Mouse (Mus musculus) forebrain, embryonic 14.5 days (tissue): ENCODE data around the gene Foxp1. TPM values are rescaled to one million over a fixed set of nuclear protein-coding genes. Genes with fewer than 3 reads are reported as not detected.
A peak's percentile ranks its signal among the peaks of the same experiment; 100 is the strongest.

Experiments used
- ATAC-seq: fragments of 200-750 bp; cut with Nextera tagmentation; 2 replicates; pipeline ENCODE4 v1.8.0; 2017; ENCODE audit warnings: mild to moderate bottlenecking, moderate library complexity
- DNase-seq: peaks from one replicate; pipeline ENCODE4 v3.0.0-alpha.2; 2015; ENCODE audit warnings: low spot score
- H3K27ac ChIP-seq: fragments of 300-500 bp; sonication (generic); 2 replicates; pipeline ENCODE4 v1.5.1; 2014; ENCODE audit warnings: low read depth, mild to moderate bottlenecking, control low read depth, low read length, moderate library complexity
- H3K27me3 ChIP-seq: fragments of 300-500 bp; sonication (generic); replicated peaks from 2 replicates; pipeline ENCODE4 v1.6.1; 2014; ENCODE audit warnings: low read length, control low read depth, mixed read lengths; ENCODE audit not compliant: control insufficient read depth, insufficient read depth
- H3K36me3 ChIP-seq: fragments of 300-500 bp; sonication (generic); 2 replicates; pipeline ENCODE4 v1.6.1; 2014; ENCODE audit warnings: low read length, control low read depth; ENCODE audit not compliant: control insufficient read depth, insufficient read depth
- H3K4me1 ChIP-seq: fragments of 300-500 bp; sonication (generic); 2 replicates; pipeline ENCODE4 v1.6.1; 2014; ENCODE audit warnings: antibody characterized with exemption, low read length, control low read depth; ENCODE audit not compliant: control insufficient read depth, insufficient read depth
- H3K4me2 ChIP-seq: fragments of 300-500 bp; sonication (generic); 2 replicates; pipeline ENCODE4 v1.6.1; 2014; ENCODE audit warnings: mild to moderate bottlenecking, control low read depth, low read length
- H3K4me3 ChIP-seq: fragments of 300-500 bp; sonication (generic); 2 replicates; pipeline ENCODE4 v1.5.1; 2014; ENCODE audit warnings: low read depth, low read length, control low read depth
- H3K9ac ChIP-seq: fragments of 300-500 bp; sonication (generic); 2 replicates; pipeline ENCODE4 v1.6.1; 2014; ENCODE audit warnings: mild to moderate bottlenecking, low read length, control low read depth, moderate library complexity
- H3K9me3 ChIP-seq: fragments of 300-500 bp; sonication (generic); replicated peaks from 2 replicates; pipeline ENCODE4 v1.6.1; 2016; ENCODE audit warnings: low read length, control low read depth, mixed read lengths; ENCODE audit not compliant: control insufficient read depth
- WGBS: fragments of 180-500 bp; shearing (Covaris S2); extraction: QIAGEN DNeasy Blood & Tissue Kit; methylation state at CpG from one replicate; pipeline ENCODE4 v1.1.7; 2014; 5-methylcytosine and 5-hydroxymethylcytosine counted together
- polyA plus RNA-seq: library from polyadenylated mRNA; unstranded; fragments of >200 nt; fragmentation: Nextera tagmentation; extraction: Ambion mirVana; gene quantifications from 2 replicates; pipeline ENCODE4 v1.2.1, GENCODE M21; 2014

Gene Foxp1
- polyA plus RNA-seq, 1 experiment from 2014 or later: 63.3 TPM

DNA sequence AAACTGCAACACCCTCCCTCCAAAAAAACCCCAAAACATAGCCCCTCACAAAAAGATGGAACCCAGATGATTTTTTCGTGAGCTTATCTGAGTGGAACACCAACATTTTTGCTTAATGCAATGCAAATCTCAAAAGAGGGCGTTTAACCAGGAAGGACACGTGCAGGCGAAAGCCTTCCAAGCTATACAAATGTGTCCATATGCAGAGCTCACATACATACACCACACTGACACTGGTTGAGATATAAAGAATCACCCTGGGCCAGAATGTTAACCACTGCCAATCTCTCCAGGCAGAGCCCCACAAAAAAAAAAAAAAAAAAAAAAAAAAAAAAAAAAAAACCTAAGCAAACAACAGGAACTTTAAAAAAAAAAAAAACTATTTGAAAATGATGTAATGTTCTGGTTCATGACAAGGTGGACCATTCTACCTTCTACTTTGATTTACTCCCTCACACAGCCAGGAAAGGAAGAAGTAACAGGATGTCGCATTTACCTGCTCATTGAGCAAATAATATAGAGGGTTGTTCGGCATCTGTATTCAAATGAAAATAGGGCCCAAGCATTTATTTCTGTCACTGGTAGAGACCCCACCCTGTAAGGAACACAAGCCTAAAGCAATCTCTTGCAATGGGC, 118.6 kb downstream of the Foxp1 start:
- ATAC-seq (no peak), DNase-seq (no peak)
- H3K9ac ChIP-seq: no peak overlapping the region
- 87% methylated on average over 6 of the region's 6 CpGs for WGBS
- no peak overlapping the region for H3K4me3 ChIP-seq
- H3K27ac ChIP-seq: no peak overlapping the region
- H3K27me3 ChIP-seq: no peaks in the 10 kb centered on the region
- no peak overlapping the region for H3K4me2 ChIP-seq
- no peaks in the 10 kb centered on the region for H3K9me3 ChIP-seq
- peaks cover 11% of the 10 kb centered on the region; the same call in 1 of the 2 replicates for H3K4me1 ChIP-seq
- no peaks in the 10 kb centered on the region for H3K36me3 ChIP-seq

- Histone ChIP-seq H3K36me3 (no peaks in the 10 kb centered on the region), H3K4me2 (no peak overlapping the region), H3K9me3 (no peaks in the 10 kb centered on the region), H3K4me1 (peaks cover 11% of the 10 kb centered on the region; the same call in 1 of the 2 replicates), H3K27me3 (no peaks in the 10 kb centered on the region), H3K9ac (no peak overlapping the region), H3K4me3 (no peak overlapping the region), H3K27ac (no peak overlapping the region)
- WGBS: 77% methylated on average over 9 of the region's 9 CpGs
- ATAC-seq: no peak
- DNase-seq: no peak
Measured at GRCm38 (mm10) chr6:99402941-99403340, 119.6 kb downstream of the Foxp1 start.

GRCm38 (mm10) chr6:99402370-99402769, 120.2 kb downstream of the Foxp1 start:
- ATAC-seq: no peak
- no peaks in the 10 kb centered on the region for H3K36me3 ChIP-seq
- WGBS: 64% methylated on average over 3 of the region's 3 CpGs

DNA sequence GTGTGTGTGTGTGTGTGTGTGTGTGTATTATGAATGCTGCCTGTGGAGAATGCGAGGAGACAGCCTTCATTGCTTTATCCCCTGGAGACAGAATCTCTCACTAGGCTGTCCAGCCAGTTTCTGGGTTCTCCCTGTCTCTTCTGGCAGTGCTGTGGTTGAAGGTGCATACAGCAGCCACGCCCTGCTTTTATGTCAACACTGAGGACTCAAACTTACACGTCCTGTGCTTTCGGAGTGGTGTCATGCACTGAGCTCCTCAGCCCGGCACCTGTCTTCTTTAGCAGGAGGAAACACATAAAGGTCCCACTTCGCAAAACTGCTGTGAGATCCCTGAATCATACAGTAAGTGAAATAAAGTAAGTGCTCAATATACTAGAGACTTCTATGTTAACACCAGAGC, 120.7 kb downstream of the Foxp1 start:
- no peak overlapping the region for H3K9ac ChIP-seq
- no peak overlapping the region for H3K4me3 ChIP-seq
- H3K36me3 ChIP-seq: no peaks in the 10 kb centered on the region
- DNase-seq: no peak
- H3K27me3 ChIP-seq: no peaks in the 10 kb centered on the region
- no peak overlapping the region for H3K27ac ChIP-seq
- no peak overlapping the region for H3K4me2 ChIP-seq
- WGBS: 75% methylated on average over 6 of the region's 6 CpGs
- ATAC-seq: no peak
- H3K9me3 ChIP-seq: no peaks in the 10 kb centered on the region
- peaks cover 11% of the 10 kb centered on the region; the same call in 1 of the 2 replicates for H3K4me1 ChIP-seq

More at GRCm38 (mm10) chr6:99402370-99402769, 120.2 kb downstream of the Foxp1 start:
- DNase-seq: no peak
- Histone ChIP-seq H3K27ac (no peak overlapping the region), H3K9me3 (no peaks in the 10 kb centered on the region), H3K4me1 (peaks cover 11% of the 10 kb centered on the region; the same call in 1 of the 2 replicates), H3K27me3 (no peaks in the 10 kb centered on the region), H3K9ac (no peak overlapping the region), H3K4me3 (no peak overlapping the region), H3K4me2 (no peak overlapping the region)

- WGBS: 41% methylated on average over 2 of the region's 2 CpGs
Measured at GRCm38 (mm10) chr6:99401211-99401610, 121.3 kb downstream of the Foxp1 start.

DNA sequence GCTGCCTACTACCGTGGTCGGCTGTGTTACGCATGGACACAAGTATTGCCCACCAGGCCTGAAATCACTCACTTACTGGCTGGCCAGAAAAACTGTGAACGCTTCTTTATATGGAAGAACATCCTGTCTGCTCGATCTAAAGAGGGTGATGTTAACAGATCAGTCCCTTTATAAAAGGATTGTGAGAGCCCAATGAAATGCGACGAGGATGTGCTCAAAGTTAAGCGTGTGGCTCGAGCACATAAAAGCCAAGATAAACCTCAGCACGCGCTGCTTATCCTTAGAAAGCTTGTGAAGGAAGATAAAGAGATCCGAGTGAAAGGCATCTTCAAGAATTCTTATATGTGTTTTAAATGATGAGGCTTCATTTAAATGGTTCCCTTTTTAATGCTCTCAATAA, 126.8 kb downstream of the Foxp1 start:
- no peak overlapping the region for H3K9ac ChIP-seq
- DNase-seq: no peak
- no peak overlapping the region for H3K4me2 ChIP-seq
- 0 out of 2 replicates have a peak, but pooled peaks cover under 1% of the 10 kb centered on the region for H3K4me1 ChIP-seq
- no peaks in the 10 kb centered on the region for H3K36me3 ChIP-seq
- no peaks in the 10 kb centered on the region for H3K9me3 ChIP-seq
- no peaks in the 10 kb centered on the region for H3K27me3 ChIP-seq
- WGBS: 43% methylated on average over 12 of the region's 12 CpGs
- H3K4me3 ChIP-seq: no peak overlapping the region
- no peak for ATAC-seq
- H3K27ac ChIP-seq: no peak overlapping the region

More at GRCm38 (mm10) chr6:99401211-99401610, 121.3 kb downstream of the Foxp1 start:
- H3K27ac ChIP-seq: 0 out of 2 replicates have a peak overlapping the region, but pooled peaks have one; percentile 2
- no peaks in the 10 kb centered on the region for H3K9me3 ChIP-seq
- H3K4me1 ChIP-seq: peaks cover 11% of the 10 kb centered on the region; the same call in 1 of the 2 replicates
- no peak overlapping the region for H3K9ac ChIP-seq
- no peaks in the 10 kb centered on the region for H3K36me3 ChIP-seq
- no peak for DNase-seq
- no peak overlapping the region for H3K4me2 ChIP-seq
- no peak overlapping the region for H3K4me3 ChIP-seq
- no peak for ATAC-seq
- no peaks in the 10 kb centered on the region for H3K27me3 ChIP-seq

DNA sequence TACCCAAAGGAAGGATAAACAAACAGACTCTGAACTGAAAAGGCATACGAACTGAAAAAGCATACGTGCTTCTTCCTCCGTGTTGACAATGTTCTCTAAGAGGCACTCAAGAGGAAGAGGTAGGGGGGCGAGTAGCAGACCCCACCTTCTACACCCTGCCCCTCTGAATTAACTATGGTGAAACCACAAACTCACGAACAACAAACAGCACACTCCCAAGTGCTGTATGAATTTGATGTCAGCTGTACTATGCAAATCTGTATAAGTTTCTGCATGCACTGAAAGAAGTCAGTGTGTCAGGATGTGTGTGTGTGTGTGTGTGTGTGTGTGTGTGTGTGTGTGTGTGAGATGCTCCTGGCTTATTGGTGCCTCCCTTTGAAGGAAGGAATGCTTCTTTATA, 127.7 kb downstream of the Foxp1 start:
- WGBS: 66% methylated on average over 5 of the region's 5 CpGs
- Histone ChIP-seq H3K4me3 (no peak overlapping the region), H3K4me2 (no peak overlapping the region), H3K27ac (no peak overlapping the region), H3K27me3 (no peaks in the 10 kb centered on the region), H3K9ac (no peak overlapping the region), H3K36me3 (no peaks in the 10 kb centered on the region), H3K9me3 (no peaks in the 10 kb centered on the region), H3K4me1 (no peaks in the 10 kb centered on the region)
- no peak for ATAC-seq
- no peak for DNase-seq

- Histone ChIP-seq H3K27me3 (no peaks in the 10 kb centered on the region), H3K4me1 (no peaks in the 10 kb centered on the region), H3K4me2 (no peak overlapping the region), H3K9me3 (no peaks in the 10 kb centered on the region), H3K9ac (no peak overlapping the region), H3K36me3 (no peaks in the 10 kb centered on the region), H3K4me3 (no peak overlapping the region), H3K27ac (no peak overlapping the region)
- 97% methylated on average over 6 of the region's 6 CpGs for WGBS
- ATAC-seq (no peak), DNase-seq (no peak)
Measured at GRCm38 (mm10) chr6:99392484-99392883, 130.0 kb downstream of the Foxp1 start.
